Mouse (Mus musculus): Measurements from ENCODE around the gene Tcam1. TPM values are rescaled to one million over a fixed set of nuclear protein-coding genes. Genes with fewer than 3 reads are reported as not detected.

Tcam1 gene
- polyA plus RNA-seq, 1 experiment from 2014 or later = 0.15 TPM

DNA sequence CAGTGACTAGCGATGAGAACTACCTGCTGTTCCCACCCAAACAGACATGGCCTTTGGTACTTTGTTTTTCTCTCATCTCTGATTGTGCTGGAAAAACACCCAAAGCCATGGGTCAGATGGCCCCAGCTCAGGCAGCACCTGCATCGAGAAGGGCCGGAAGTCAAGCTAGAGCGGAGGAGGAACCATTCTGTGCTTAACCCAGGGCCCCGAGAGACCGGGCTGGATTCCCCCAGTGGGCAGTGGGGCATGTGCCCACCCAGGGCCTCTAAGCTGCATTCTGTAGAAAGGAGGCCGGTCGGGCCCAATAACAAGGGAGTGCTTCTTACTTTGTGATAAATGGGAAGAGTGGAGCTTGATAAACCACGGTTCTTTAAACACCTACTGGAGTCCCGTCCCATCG, 31.7 kb downstream of the Tcam1 start:
- 86% methylated on average over 11 of the region's 11 CpGs for WGBS
- Histone ChIP-seq H3K36me3 (replicated peaks) (no peaks in the 10 kb centered on the region), H3K4me3 (no peak overlapping the region), H3K4me1 (peaks cover 15% of the 10 kb centered on the region), H3K27me3 (ENCODE audit: poor library complexity, severe bottlenecking) (no peaks in the 10 kb centered on the region), H3K9me3 (no peaks in the 10 kb centered on the region), H3K27ac (peak overlapping the region; percentile 48; the same call in 1 of the 2 replicates)
- DNase-seq (ENCODE audit: extremely low spot score, low spot score) = no peak

DNA sequence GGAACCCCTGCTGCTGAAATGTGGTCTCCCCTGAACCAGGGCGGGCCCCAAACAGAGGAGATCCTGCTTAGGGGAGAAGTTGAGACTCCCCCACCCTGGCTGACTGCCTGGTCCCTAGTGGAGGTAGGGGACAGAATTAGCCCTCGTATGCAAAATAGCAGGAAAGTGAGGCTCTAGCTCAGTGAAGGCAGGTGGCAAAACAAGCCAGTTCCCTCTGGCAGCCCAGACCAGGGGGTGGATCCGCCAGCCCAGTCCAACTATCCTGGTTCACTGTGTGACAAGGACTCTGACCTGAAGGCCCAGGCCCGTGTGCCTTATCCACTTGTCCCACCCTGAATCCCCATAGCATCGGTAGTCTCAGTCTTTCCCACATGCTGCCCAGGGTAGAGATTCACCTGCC, 33.7 kb downstream of the Tcam1 start:
- 67% methylated on average over 5 of the region's 5 CpGs for WGBS
- no peak for DNase-seq (ENCODE audit: extremely low spot score, low spot score)
- H3K27me3 ChIP-seq (ENCODE audit: poor library complexity, severe bottlenecking) = no peaks in the 10 kb centered on the region
- H3K9me3 ChIP-seq = no peaks in the 10 kb centered on the region
- no peaks in the 10 kb centered on the region for H3K36me3 ChIP-seq (replicated peaks)
- H3K27ac ChIP-seq = no peak overlapping the region
- H3K4me3 ChIP-seq = no peak overlapping the region
- H3K4me1 ChIP-seq = peaks cover 31% of the 10 kb centered on the region

DNA sequence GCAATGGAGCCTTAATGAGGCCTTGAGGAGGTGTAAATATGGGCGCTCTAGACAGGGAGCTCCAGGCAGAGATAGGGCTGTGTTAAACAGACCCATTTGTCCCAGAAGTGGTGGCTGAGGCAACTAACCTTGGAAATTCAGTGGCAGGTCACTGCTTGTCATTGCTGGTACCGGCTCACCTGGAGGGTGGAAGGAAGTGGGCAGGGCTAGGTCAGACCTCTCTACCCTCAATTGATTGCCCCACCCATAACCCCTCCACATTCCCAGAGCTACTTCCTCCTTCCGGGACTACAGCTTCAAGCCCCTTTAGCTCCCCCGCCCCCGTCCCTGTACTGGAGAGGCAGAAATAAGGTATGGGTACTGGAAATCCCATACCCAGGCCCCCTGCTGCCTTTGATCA, 37.1 kb downstream of the Tcam1 start:
- no peak for DNase-seq (ENCODE audit: extremely low spot score, low spot score)
- Histone ChIP-seq H3K27ac (peak overlapping the region; percentile 51; the same call in 1 of the 2 replicates), H3K9me3 (no peaks in the 10 kb centered on the region), H3K4me3 (no peak overlapping the region), H3K4me1 (peaks cover 36% of the 10 kb centered on the region), H3K36me3 (replicated peaks) (no peaks in the 10 kb centered on the region), H3K27me3 (ENCODE audit: poor library complexity, severe bottlenecking) (no peaks in the 10 kb centered on the region)
- 68% methylated on average over 5 of the region's 5 CpGs for WGBS

DNA sequence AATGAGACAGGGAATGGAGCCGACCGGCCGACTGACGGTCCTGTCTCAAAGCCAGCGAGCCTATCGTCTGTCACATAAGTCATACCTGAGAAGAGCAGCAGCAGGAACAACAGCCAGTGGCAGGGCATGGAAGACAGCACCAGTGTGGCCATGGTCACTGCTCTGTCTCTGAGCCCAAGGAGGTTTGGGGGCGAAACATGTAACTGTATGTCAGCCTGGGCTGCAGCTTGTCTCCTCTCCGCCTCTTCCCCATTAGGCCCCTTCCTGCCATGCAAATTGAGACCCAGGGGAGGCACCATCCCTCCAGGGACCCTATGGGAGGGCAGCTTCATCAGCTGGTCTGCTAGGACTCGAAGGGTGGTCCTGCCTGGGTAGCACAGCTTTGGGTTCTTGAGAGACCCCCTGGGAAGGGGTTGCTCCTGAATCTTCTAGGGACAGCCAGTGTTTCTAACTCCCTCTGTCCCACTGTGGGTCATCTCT, 37.9 kb downstream of the Tcam1 start, which contains the start of gene Cd79b:
Gene Cd79b (minus strand): TSS at position 430 of the 480 bp plus-strand sequence.
- H3K27ac ChIP-seq = peak within 1 kb of the TSS; percentile 51; the same call in 1 of the 2 replicates
- H3K4me3 ChIP-seq = no peak within 1 kb of the TSS
- peaks cover 44% of the 10 kb centered on the region for H3K4me1 ChIP-seq
- DNase-seq (ENCODE audit: extremely low spot score, low spot score) = no peak
- 75% methylated on average over 9 of the region's 9 CpGs for WGBS
- H3K36me3 ChIP-seq (replicated peaks) = no peaks in the 10 kb centered on the region
- H3K9me3 ChIP-seq = no peaks in the 10 kb centered on the region
- no peaks in the 10 kb centered on the region for H3K27me3 ChIP-seq (ENCODE audit: poor library complexity, severe bottlenecking)

DNA sequence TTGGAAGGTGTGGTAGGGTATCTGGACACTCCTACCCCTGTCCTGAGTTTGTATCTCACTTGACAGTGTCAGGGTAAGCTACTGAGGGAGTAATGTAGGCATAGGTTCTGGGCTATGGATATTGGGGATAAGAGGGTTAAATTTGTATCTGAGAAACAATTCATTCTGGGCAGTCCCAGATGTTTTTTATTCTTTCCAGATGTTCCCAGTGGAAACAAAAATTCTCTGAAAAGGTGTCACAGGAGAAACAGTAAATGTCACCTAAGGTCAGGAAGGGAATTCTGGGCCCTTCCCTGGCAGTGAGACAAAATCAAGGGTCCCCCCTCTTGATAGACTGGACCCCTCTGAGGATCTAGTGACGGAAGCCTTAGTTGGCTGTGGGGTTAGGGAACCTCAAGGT, 39.9 kb downstream of the Tcam1 start:
- Histone ChIP-seq H3K4me3 (no peak overlapping the region), H3K27me3 (ENCODE audit: poor library complexity, severe bottlenecking) (no peaks in the 10 kb centered on the region), H3K36me3 (replicated peaks) (no peaks in the 10 kb centered on the region), H3K9me3 (no peaks in the 10 kb centered on the region), H3K27ac (0 out of 2 replicates have a peak overlapping the region, but pooled peaks have one; percentile 20), H3K4me1 (peaks cover 38% of the 10 kb centered on the region)
- no peak for DNase-seq (ENCODE audit: extremely low spot score, low spot score)
- 67% methylated on average over 1 of the region's 1 CpGs for WGBS

DNA sequence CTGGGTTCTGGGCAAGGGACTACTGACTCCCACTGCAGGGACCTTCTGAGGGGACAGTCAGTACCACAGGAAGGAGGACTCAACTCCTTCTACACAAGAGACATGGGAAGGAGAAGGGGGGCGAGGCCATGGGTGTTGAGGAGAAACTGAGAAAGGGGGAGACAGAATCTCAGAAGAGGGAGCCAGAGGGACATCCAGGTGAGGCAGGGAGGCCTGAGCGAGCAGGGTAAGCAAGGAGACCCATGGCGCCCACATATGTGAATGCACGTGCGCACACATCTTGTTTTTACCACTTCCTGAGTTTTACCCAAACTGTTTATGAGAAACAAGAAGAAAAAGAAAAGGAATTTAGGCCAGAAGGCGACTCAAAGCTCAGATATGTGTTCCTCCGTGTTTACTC, 41.3 kb downstream of the Tcam1 start:
- no peak overlapping the region for H3K27ac ChIP-seq

DNA sequence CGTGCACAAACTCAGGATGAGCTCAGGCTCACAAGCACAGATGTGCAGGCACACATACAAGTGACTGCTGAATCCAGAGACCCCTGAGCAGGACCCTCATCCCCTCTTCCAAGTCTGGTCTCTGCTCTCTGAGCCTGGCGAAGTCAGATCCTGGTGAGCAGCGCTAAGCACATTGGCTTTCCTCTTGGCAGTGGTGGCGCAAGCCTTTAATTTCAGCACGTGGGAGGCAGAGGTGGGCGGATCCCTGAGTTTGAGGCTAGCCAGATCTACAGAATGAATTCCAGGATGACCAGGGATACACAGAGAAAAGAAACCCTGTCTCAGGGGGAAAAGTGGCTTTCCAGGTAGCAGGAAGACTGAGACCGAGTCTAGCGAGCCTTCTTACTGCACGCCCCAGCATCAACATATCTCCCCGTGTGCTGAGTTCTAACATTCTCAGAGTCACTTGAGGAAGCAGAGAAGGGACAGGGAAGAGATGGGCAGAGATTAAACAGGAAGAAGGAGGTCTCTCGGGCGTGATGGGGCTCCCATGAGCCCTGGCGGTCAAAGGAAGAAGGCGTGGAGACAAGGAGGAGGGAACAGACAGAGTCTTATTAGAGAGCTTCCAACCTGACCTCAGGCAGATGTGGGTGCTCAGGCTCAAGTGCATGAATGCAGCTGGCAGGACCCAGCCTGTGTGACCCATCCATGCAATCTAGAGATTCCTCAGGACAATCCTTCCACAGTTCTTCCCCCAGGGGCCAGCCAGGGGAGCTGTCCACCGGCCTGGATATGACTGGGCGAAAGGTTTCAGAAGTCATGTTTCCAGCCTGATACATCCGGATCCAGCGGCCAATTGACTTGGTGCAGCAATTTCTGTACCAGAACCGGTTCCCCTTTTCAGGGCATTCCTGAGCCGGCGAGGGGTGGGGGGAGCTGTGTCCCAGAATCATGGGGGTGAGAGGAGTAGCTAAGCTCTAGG, 42.2 kb downstream of the Tcam1 start:
- Histone ChIP-seq H3K9me3 (no peaks in the 10 kb centered on the region), H3K4me1 (peaks cover 30% of the 10 kb centered on the region), H3K27ac (no peak overlapping the region), H3K4me3 (no peak overlapping the region), H3K36me3 (replicated peaks) (no peaks in the 10 kb centered on the region), H3K27me3 (ENCODE audit: poor library complexity, severe bottlenecking) (no peaks in the 10 kb centered on the region)
- no peak for DNase-seq (ENCODE audit: extremely low spot score, low spot score)
- 79% methylated on average over 21 of the region's 21 CpGs for WGBS

More for the DNA sequence above, 41.3 kb downstream of the Tcam1 start:
- no peaks in the 10 kb centered on the region for H3K36me3 ChIP-seq (replicated peaks)
- no peaks in the 10 kb centered on the region for H3K9me3 ChIP-seq
- peaks cover 38% of the 10 kb centered on the region for H3K4me1 ChIP-seq
- no peaks in the 10 kb centered on the region for H3K27me3 ChIP-seq (ENCODE audit: poor library complexity, severe bottlenecking)
- no peak overlapping the region for H3K4me3 ChIP-seq
- no peak for DNase-seq (ENCODE audit: extremely low spot score, low spot score)
- WGBS = 89% methylated on average over 7 of the region's 7 CpGs

DNA sequence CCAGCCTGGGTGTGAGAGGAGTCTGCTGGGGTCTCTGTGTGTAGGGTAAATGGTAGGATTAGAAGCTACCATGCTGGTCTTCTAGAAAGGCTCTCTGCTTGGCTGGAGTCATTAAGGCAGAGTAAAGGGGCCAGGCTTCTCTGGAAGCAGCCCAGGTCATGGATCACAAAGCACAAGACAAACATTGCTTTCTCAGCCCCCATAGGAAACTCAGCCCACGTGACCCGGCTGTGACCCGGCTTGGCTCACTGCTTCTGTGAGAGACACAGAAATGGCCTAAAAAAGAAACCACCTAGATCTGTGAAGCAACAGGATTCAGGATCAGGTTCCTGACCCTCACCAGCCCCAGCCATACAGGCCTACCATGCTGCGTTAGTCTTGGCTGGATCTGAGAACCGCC, 48.4 kb downstream of the Tcam1 start:
- H3K4me1 ChIP-seq = peaks cover 35% of the 10 kb centered on the region
- H3K27ac ChIP-seq = peak overlapping the region; percentile 22
- no peaks in the 10 kb centered on the region for H3K27me3 ChIP-seq (ENCODE audit: poor library complexity, severe bottlenecking)
- no peaks in the 10 kb centered on the region for H3K36me3 ChIP-seq (replicated peaks)
- no peak for DNase-seq (ENCODE audit: extremely low spot score, low spot score)
- no peak overlapping the region for H3K4me3 ChIP-seq
- WGBS = 64% methylated on average over 5 of the region's 5 CpGs
- no peaks in the 10 kb centered on the region for H3K9me3 ChIP-seq

DNA sequence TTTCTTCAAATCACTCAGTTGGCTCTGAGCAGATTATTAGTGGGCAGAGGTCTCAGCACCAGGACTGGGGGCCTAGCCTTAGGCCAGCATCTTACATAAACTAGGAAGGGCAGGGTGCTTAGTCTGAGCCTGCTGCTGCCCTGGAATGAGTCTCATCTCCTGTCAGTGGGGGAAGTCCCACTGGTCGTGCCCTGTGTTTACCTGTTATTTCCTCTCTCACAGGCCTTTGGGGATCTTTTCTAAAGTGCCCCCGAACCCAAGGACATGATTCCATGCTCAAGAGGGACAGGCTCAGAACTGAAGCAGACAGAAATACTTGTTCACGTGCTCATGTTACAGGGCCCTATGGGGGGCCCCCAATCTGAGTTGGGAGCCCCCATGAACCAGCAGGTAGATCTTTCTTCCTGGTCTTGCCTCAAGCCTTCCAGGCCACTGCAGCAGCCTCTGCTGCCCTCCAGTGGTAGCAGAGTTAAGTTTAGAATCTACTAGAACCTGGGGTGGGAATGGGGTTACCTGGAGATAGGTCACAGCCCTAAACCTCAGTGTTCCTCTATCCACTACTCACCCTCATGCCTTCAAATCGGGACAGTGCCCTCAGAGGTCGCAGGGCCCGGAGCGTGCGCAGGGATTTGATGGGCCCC, 49.2 kb downstream of the Tcam1 start:
- Histone ChIP-seq H3K4me1 (peaks cover 35% of the 10 kb centered on the region), H3K4me3 (no peak overlapping the region), H3K9me3 (no peaks in the 10 kb centered on the region), H3K27ac (peak overlapping the region; percentile 11; the same call in 1 of the 2 replicates), H3K27me3 (ENCODE audit: poor library complexity, severe bottlenecking) (no peaks in the 10 kb centered on the region), H3K36me3 (replicated peaks) (no peaks in the 10 kb centered on the region)
- DNase-seq (ENCODE audit: extremely low spot score, low spot score) = peak; percentile 36
- WGBS = 77% methylated on average over 8 of the region's 8 CpGs

DNA sequence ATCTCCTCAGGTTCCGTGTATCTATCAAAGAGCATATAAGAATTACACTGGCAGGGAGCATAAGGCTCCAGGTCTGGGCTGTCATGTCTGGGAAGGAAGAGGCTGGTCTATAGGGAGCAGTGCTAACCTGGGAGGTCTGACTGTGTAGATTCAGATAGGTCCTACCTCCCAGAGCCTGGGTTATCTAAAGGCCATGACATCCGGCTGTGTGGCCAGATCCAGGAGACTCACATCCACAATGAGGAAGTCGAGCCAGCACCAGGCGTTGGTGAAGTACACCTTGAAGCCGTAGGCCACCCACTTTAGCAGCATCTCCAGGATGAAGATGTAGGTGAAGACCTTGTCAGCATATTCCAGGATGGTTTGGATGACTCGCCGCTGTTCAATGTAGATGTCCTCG, 50.0 kb downstream of the Tcam1 start:
- H3K4me1 ChIP-seq = peaks cover 35% of the 10 kb centered on the region
- no peaks in the 10 kb centered on the region for H3K27me3 ChIP-seq (ENCODE audit: poor library complexity, severe bottlenecking)
- no peaks in the 10 kb centered on the region for H3K9me3 ChIP-seq
- DNase-seq (ENCODE audit: extremely low spot score, low spot score) = no peak
- 92% methylated on average over 8 of the region's 8 CpGs for WGBS
- no peak overlapping the region for H3K4me3 ChIP-seq
- no peaks in the 10 kb centered on the region for H3K36me3 ChIP-seq (replicated peaks)
- no peak overlapping the region for H3K27ac ChIP-seq

DNA sequence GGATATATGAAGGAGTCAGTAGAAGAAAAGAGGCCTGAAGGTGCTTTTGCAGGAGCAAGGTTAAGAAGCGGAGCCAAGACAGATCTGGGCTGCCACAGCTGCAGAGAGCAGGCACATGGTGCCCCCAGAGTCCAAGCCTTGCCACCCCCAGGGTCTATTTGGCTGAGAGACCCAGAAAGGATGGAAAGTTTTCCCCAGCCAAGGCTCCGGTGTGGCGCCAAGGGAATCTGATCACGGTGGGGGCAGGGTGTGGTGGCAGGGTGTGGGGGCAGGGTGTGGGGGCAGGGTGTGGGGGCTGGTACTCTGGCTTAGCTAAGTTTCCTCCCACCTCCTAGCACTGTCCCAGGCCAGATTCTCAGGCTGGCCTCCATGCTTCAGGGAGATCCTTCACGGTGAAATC, 52.0 kb downstream of the Tcam1 start:
- no peaks in the 10 kb centered on the region for H3K27me3 ChIP-seq (ENCODE audit: poor library complexity, severe bottlenecking)

DNA sequence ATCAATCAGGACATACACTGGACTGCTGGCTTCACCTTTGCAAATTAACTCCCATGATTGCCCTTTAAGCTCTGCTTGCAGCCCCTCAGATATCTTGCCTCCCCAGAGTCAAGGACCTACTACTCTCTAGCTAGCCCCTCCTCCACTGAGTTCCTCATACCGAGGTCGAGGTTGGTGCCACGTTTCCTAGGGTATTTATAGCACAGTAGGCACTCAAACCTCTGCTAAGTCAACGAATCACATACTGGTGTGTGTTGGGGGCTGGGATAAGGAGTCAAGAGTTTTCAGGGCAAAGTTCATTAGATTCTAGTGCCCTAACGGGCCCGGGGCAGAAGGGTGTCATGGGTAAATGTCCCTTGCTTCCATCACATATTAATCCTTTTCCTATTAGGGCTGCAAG, 52.7 kb downstream of the Tcam1 start:
- WGBS = 82% methylated on average over 6 of the region's 6 CpGs
- Histone ChIP-seq H3K27ac (no peak overlapping the region), H3K4me1 (peaks cover 43% of the 10 kb centered on the region), H3K4me3 (no peak overlapping the region), H3K9me3 (no peaks in the 10 kb centered on the region), H3K36me3 (replicated peaks) (no peaks in the 10 kb centered on the region), H3K27me3 (ENCODE audit: poor library complexity, severe bottlenecking) (no peaks in the 10 kb centered on the region)
- no peak for DNase-seq (ENCODE audit: extremely low spot score, low spot score)

More for the DNA sequence above, 52.0 kb downstream of the Tcam1 start:
- Histone ChIP-seq H3K36me3 (replicated peaks) (no peaks in the 10 kb centered on the region), H3K9me3 (no peaks in the 10 kb centered on the region), H3K27ac (no peak overlapping the region), H3K4me1 (peaks cover 38% of the 10 kb centered on the region), H3K4me3 (no peak overlapping the region)
- WGBS = 69% methylated on average over 5 of the region's 5 CpGs
- no peak for DNase-seq (ENCODE audit: extremely low spot score, low spot score)

DNA sequence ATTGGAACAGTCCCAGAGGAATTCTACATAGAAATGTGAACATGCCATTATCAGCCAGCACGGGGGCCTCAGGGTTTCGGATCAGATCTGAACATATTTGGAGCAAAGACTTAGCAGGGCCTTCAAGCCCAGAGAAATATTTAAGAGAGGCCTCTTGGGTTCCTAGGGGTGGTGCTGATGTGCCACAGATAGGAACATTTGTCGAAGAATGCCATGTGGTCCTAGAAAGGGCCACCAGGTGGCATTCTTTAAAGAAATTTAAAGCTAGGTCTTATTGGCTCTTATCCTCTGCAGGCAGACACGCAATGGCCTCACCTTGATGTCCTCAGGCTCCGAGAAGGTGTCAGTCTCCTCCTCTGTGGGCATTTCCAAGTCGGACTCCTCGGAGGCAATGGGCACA, 53.2 kb downstream of the Tcam1 start:
- Histone ChIP-seq H3K36me3 (replicated peaks) (no peaks in the 10 kb centered on the region), H3K4me1 (peaks cover 43% of the 10 kb centered on the region), H3K27ac (no peak overlapping the region), H3K4me3 (no peak overlapping the region), H3K9me3 (no peaks in the 10 kb centered on the region), H3K27me3 (ENCODE audit: poor library complexity, severe bottlenecking) (no peaks in the 10 kb centered on the region)
- 71% methylated on average over 7 of the region's 7 CpGs for WGBS
- DNase-seq (ENCODE audit: extremely low spot score, low spot score) = no peak

Data from forebrain, embryonic 10.5 days (tissue).